Mouse (Mus musculus) lung, embryonic 16.5 days (tissue): ENCODE results near the gene Ly6g6f. TPM values are rescaled to one million over a fixed set of nuclear protein-coding genes. Genes with fewer than 3 reads are reported as not detected.
A peak's percentile ranks its signal among the peaks of the same experiment; 100 is the strongest.
"Not testable (repeated sequence)": the region's sequence is repeated elsewhere in the genome, so short reads cannot be mapped to it uniquely, and the experiment has no call there.

Experiments
- ATAC-seq: fragments of 200-750 bp; cut with Nextera tagmentation; 2 replicates; pipeline ENCODE4 v1.8.0; 2017; ENCODE audit warnings: low read depth, mild to moderate bottlenecking, moderate library complexity
- H3K27ac ChIP-seq: fragments of 300-500 bp; sonication (generic); 2 replicates; pipeline ENCODE4 v1.5.1; 2014; ENCODE audit warnings: mild to moderate bottlenecking, control low read depth, low read length
- H3K27me3 ChIP-seq: fragments of 300-500 bp; sonication (generic); 2 replicates; pipeline ENCODE4 v1.6.1; 2014; ENCODE audit warnings: low read depth, low read length, mixed read lengths; ENCODE audit not compliant: control insufficient read depth, insufficient read depth
- H3K36me3 ChIP-seq: fragments of 300-500 bp; sonication (generic); 2 replicates; pipeline ENCODE4 v1.6.1; 2014; ENCODE audit warnings: low read length; ENCODE audit not compliant: control insufficient read depth, insufficient read depth
- H3K4me1 ChIP-seq: fragments of 300-500 bp; sonication (generic); replicated peaks from 2 replicates; pipeline ENCODE4 v1.6.1; 2014; ENCODE audit warnings: low read length, mixed read lengths; ENCODE audit not compliant: control insufficient read depth, insufficient read depth
- H3K4me2 ChIP-seq: fragments of 300-500 bp; sonication (generic); 2 replicates; pipeline ENCODE4 v1.6.1; 2014; ENCODE audit warnings: low read depth, low read length, control low read depth
- H3K4me3 ChIP-seq: fragments of 300-500 bp; sonication (generic); 2 replicates; pipeline ENCODE4 v1.5.1; 2014; ENCODE audit warnings: mild to moderate bottlenecking, low read length, control low read depth
- H3K9ac ChIP-seq: fragments of 300-500 bp; sonication (generic); 2 replicates; pipeline ENCODE4 v1.6.1; 2014; ENCODE audit warnings: low read length, control low read depth
- H3K9me3 ChIP-seq: fragments of 300-500 bp; sonication (generic); 2 replicates; pipeline ENCODE4 v1.6.1; 2016; ENCODE audit warnings: low read length; ENCODE audit not compliant: control insufficient read depth
- WGBS: fragments of 180-500 bp; shearing (Covaris S2); extraction: QIAGEN DNeasy Blood & Tissue Kit; methylation state at CpG from one replicate; pipeline ENCODE4 v1.1.7; 2014; 5-methylcytosine and 5-hydroxymethylcytosine counted together
- polyA plus RNA-seq: library from polyadenylated mRNA; unstranded; fragments of >200 nt; fragmentation: Nextera tagmentation; extraction: Ambion mirVana; gene quantifications from 2 replicates; pipeline ENCODE4 v1.2.1, GENCODE M21; 2015

Ly6g6f gene
- polyA plus RNA-seq, 1 experiment from 2014 or later = 0.79 TPM

- H3K4me3 ChIP-seq = peak overlapping the region; percentile 72
- H3K4me1 ChIP-seq = peaks cover 37% of the 10 kb centered on the region
- WGBS = 2% methylated on average over 46 of the region's 48 CpGs
- H3K27ac ChIP-seq = peak overlapping the region; percentile 99
- ATAC-seq = no peak; the same call in 1 of the 2 replicates
- H3K4me2 ChIP-seq = peak overlapping the region; percentile 99
- no peaks in the 10 kb centered on the region for H3K36me3 ChIP-seq
- H3K9ac ChIP-seq = peak overlapping the region; percentile 97
- H3K27me3 ChIP-seq = no peaks in the 10 kb centered on the region
- no peaks in the 10 kb centered on the region for H3K9me3 ChIP-seq
Observed at GRCm38 (mm10) chr17:35045807-35046680, 39.4 kb downstream of the Ly6g6f start.

- ATAC-seq = no peak
- H3K4me2 ChIP-seq = peak overlapping the region; percentile 99
- H3K4me3 ChIP-seq = peak overlapping the region; percentile 72
- peak overlapping the region; percentile 99 for H3K27ac ChIP-seq
- no peaks in the 10 kb centered on the region for H3K9me3 ChIP-seq
- peaks cover 37% of the 10 kb centered on the region for H3K4me1 ChIP-seq
- no peaks in the 10 kb centered on the region for H3K27me3 ChIP-seq
- 74% methylated on average over 7 of the region's 7 CpGs for WGBS
- no peaks in the 10 kb centered on the region for H3K36me3 ChIP-seq
- H3K9ac ChIP-seq = peak overlapping the region; percentile 97
Observed at GRCm38 (mm10) chr17:35044904-35045806, 40.3 kb downstream of the Ly6g6f start.

- Histone ChIP-seq H3K36me3 (no peaks in the 10 kb centered on the region), H3K9ac (no peak overlapping the region), H3K4me2 (no peak overlapping the region), H3K9me3 (no peaks in the 10 kb centered on the region), H3K4me3 (no peak overlapping the region), H3K27ac (peak overlapping the region; percentile 11), H3K4me1 (peaks cover 26% of the 10 kb centered on the region), H3K27me3 (no peaks in the 10 kb centered on the region)
- WGBS = 67% methylated on average over 4 of the region's 4 CpGs
- no peak for ATAC-seq
Observed at GRCm38 (mm10) chr17:35043794-35044193, 41.6 kb downstream of the Ly6g6f start.

DNA sequence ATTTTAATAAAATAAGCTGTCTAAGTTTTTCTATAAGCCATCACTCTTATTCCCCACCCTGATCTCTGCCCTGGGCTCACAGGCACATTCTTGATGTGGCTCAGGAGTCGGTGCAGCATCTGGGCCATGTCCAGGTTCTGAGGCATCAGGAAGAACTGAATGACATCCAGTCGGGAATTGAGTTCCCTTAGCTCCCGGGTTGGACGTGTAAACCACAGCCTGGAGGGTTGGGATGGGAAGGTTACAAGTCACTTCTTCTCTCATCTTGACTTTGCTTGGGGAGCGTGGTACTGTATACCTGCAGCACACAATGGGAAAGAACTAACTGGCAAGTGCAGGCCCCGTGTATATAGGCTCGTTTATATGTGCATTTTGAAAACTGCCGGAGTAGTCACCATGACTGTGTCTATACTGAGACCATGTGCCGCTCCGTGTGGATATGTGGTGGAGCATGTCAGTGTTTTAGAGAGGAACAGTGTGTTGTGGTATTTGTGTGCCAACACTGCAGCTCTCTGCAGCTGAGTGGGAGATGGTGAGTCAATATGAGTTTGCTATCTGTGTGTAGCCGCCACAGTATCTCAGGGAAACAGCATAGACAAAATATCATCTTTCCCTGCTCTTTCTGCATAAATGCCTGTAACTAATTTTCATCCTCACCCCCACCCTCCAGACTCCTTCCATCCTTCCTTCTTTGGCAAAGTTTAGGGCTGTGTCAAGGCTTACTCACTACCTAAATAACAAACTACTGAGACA lies 46.1 kb downstream of the Ly6g6f start:
- no peak for ATAC-seq

GRCm38 (mm10) chr17:35034896-35035295 lies 50.5 kb downstream of the Ly6g6f start:
- H3K4me2 ChIP-seq = no peak overlapping the region
- H3K27me3 ChIP-seq = no peaks in the 10 kb centered on the region
- H3K36me3 ChIP-seq = no peaks in the 10 kb centered on the region
- H3K4me3 ChIP-seq = no peak overlapping the region
- no peak overlapping the region for H3K9ac ChIP-seq
- ATAC-seq = no peak
- H3K27ac ChIP-seq = no peak overlapping the region
- no peaks in the 10 kb centered on the region for H3K9me3 ChIP-seq
- 70% methylated on average over 6 of the region's 6 CpGs for WGBS
- H3K4me1 ChIP-seq = no peaks in the 10 kb centered on the region

More for the DNA sequence above, 46.1 kb downstream of the Ly6g6f start:
- H3K4me2 ChIP-seq = no peak overlapping the region
- H3K4me1 ChIP-seq = peaks cover 4% of the 10 kb centered on the region; the same call in 1 of the 2 replicates
- no peak overlapping the region for H3K4me3 ChIP-seq
- no peaks in the 10 kb centered on the region for H3K36me3 ChIP-seq
- H3K9ac ChIP-seq = no peak overlapping the region
- no peak overlapping the region for H3K27ac ChIP-seq
- no peaks in the 10 kb centered on the region for H3K9me3 ChIP-seq
- H3K27me3 ChIP-seq = no peaks in the 10 kb centered on the region
- WGBS = 80% methylated on average over 11 of the region's 11 CpGs

DNA sequence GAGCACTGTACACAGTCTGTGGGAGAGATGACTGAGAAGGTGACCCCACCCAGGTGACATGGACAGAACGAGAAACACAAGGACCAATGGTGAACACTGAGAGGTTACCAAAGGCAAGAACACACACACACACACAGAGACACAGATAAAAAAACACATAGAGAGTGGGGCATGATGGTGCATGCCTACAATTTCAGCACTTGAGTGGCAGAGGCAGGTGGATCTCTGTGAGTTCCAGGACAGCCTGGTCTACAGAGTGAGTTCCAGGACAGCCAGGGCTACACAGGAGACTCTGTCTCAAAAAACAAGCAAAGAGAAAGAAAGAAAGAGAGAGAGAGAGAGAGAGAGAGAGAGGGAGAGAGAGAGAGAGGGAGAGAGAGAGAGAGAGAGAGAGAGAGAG lies 51.7 kb downstream of the Ly6g6f start:
- not testable (repeated sequence) for H3K4me2 ChIP-seq, H3K27ac ChIP-seq, H3K36me3 ChIP-seq, H3K9ac ChIP-seq, H3K27me3 ChIP-seq, H3K4me3 ChIP-seq, H3K4me1 ChIP-seq, H3K9me3 ChIP-seq, ATAC-seq
- 53% methylated on average over 1 of the region's 1 CpGs for WGBS

- Histone ChIP-seq H3K9ac (no peak overlapping the region), H3K4me1 (peaks cover under 1% of the 10 kb centered on the region), H3K36me3 (no peaks in the 10 kb centered on the region), H3K27ac (no peak overlapping the region), H3K4me3 (no peak overlapping the region), H3K9me3 (no peaks in the 10 kb centered on the region), H3K4me2 (no peak overlapping the region), H3K27me3 (no peaks in the 10 kb centered on the region)
- WGBS = 60% methylated on average over 8 of the region's 8 CpGs
- ATAC-seq = no peak
Observed at GRCm38 (mm10) chr17:35032323-35032870, 53.0 kb downstream of the Ly6g6f start.

GRCm38 (mm10) chr17:35031880-35032279 lies 53.5 kb downstream of the Ly6g6f start:
- Histone ChIP-seq H3K9ac (no peak overlapping the region), H3K27ac (no peak overlapping the region), H3K9me3 (no peaks in the 10 kb centered on the region), H3K4me1 (peaks cover 3% of the 10 kb centered on the region), H3K27me3 (no peaks in the 10 kb centered on the region), H3K4me3 (no peak overlapping the region), H3K4me2 (no peak overlapping the region), H3K36me3 (no peaks in the 10 kb centered on the region)
- 74% methylated on average over 7 of the region's 7 CpGs for WGBS
- ATAC-seq = no peak
